Mouse (Mus musculus): ENCODE results near the gene Olfr1406. TPM values are rescaled to one million over a fixed set of nuclear protein-coding genes. Genes with fewer than 3 reads are reported as not detected.

Gene Olfr1406
- not detected in 2 replicates for polyA plus RNA-seq (2021; fragmentation: Nextera tagmentation)
- long read RNA-seq, experiment 1, result 0 reads
- long read RNA-seq, experiment 2, result 0 reads

DNA sequence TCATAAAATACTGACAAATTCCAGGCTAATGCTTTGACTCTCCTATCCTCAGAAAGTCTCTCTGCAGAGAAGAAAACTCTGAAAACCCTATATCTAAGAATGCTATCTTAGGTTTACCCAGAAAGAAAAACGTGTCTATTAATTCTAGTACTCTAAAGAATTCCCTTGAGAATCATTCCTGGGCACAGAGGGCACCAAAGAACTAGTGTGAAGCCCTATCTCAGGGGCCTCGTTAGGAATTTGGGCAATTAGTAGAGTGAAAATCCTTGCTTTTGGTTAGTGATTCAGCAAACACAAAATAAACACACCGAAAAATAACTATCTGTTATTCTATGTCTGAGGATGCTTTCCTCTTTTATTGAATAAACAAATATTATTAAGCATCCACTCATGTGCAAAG is at the start of gene Olfr1406:
Olfr1406 (minus strand) TSS at position 101 of the 400 bp plus-strand sequence.

DNA sequence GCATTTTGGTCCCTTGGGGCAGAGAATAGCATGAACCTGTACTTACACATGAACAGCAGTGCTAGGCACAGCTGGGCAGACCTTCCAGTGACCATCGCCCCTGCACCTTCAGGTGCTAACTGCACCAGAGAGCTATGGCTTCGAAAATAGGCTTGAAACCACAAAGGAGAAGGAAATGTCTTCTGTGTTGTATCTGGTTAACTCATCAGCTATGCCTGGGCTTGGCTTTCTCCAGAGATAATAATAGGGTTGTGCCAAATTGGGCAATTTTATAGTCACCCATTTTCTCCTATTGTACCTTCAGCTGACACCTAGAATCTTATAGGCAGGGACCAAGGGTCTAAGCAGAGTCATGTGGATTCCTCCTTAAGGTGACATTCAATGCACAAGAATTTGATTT is 36.6 kb upstream of the Olfr1406 start, which contains the start of gene Fcer1a:
Fcer1a (minus strand) TSS at position 134 of the 400 bp plus-strand sequence.

GRCm38 (mm10) chr1:173212092-173212491 is 21.7 kb upstream of the Olfr1406 start, which contains the start of gene Olfr1404:
Olfr1404 (plus strand) TSS chr1:173212392.

GRCm38 (mm10) chr1:173197508-173197907 is 7.1 kb upstream of the Olfr1406 start, which contains the start of gene Olfr218:
Olfr218 (plus strand) TSS chr1:173197808.

DNA sequence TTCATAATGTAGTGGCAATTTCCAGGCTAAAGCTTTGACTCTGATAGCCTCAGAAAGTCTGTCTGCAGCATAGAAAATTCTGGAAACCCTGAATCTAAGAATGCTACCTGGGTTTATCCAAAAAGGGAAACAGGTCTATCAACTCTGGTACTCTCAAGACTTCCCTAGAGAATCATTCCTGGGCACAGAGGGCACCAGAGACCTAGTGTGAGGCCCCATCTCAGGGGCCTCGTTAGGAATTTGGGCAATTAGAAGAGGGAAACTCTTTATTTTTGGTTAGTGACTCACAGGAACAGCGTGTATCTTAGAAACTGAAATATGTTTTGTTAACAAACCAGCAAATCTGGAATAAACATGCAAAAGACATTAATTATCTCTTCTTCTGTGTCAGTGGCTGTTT is 53.2 kb downstream of the Olfr1406 start, which contains the start of gene Olfr1408:
Olfr1408 (minus strand) TSS at position 101 of the 400 bp plus-strand sequence.

Other genes starting within 250 kb of the Olfr1406 start
- not detected in 2 replicates for gene Olfr16, start 240.2 kb downstream of the Olfr1406 start, polyA plus RNA-seq (2021; fragmentation: Nextera tagmentation)
- not detected in 2 replicates for gene Olfr1408, start 53.3 kb downstream of the Olfr1406 start, polyA plus RNA-seq (2021; fragmentation: Nextera tagmentation)
- gene Olfr218, start 7.2 kb upstream of the Olfr1406 start, polyA plus RNA-seq (2021; fragmentation: Nextera tagmentation), result not detected in 2 replicates
- not detected in 2 replicates for gene Olfr1404, start 21.8 kb upstream of the Olfr1406 start, polyA plus RNA-seq (2021; fragmentation: Nextera tagmentation)
- gene Fcer1a, start 36.6 kb upstream of the Olfr1406 start, polyA plus RNA-seq (2021; fragmentation: Nextera tagmentation), result not detected in 2 replicates
- gene Olfr418, start 75.4 kb upstream of the Olfr1406 start, polyA plus RNA-seq (2021; fragmentation: Nextera tagmentation), result not detected in 2 replicates
- not detected in 2 replicates for gene Mptx2, start 87.1 kb upstream of the Olfr1406 start, polyA plus RNA-seq (2021; fragmentation: Nextera tagmentation)
- gene Ackr1, start 143.1 kb upstream of the Olfr1406 start, polyA plus RNA-seq (2021; fragmentation: Nextera tagmentation), result 9.3 and 9.5 TPM in 2 replicates
- gene Aim2, start 160.2 kb upstream of the Olfr1406 start, polyA plus RNA-seq (2021; fragmentation: Nextera tagmentation), result 1.9 and 2.2 TPM in 2 replicates
- 165 and 293 TPM in 2 replicates for gene Cadm3, start 177.1 kb upstream of the Olfr1406 start, polyA plus RNA-seq (2021; fragmentation: Nextera tagmentation)

All from layer of hippocampus, adult 6 months (tissue).